Mouse (Mus musculus) limb, embryonic 14.5 days (tissue): ENCODE measurements around the gene Mast4. TPM values are rescaled to one million over a fixed set of nuclear protein-coding genes. Genes with fewer than 3 reads are reported as not detected.

Experiments used
- ATAC-seq: fragments of 200-750 bp; cut with Nextera tagmentation; 2 replicates; pipeline ENCODE4 v1.8.0; 2017; ENCODE audit warnings: low read depth, moderate number of reproducible peaks, moderate TSS enrichment; ENCODE audit not compliant: low FRiP score
- DNase-seq: peaks from one replicate; pipeline ENCODE4 v3.0.0-alpha.2; 2015; ENCODE audit warnings: low spot score
- H3K27ac ChIP-seq: fragments of 300-500 bp; sonication (generic); replicated peaks from 2 replicates; pipeline ENCODE4 v1.5.1; 2014; ENCODE audit warnings: low read depth, mild to moderate bottlenecking, low read length, moderate library complexity, mixed read lengths
- H3K27me3 ChIP-seq: fragments of 300-500 bp; sonication (generic); 2 replicates; pipeline ENCODE4 v1.6.1; 2014; ENCODE audit warnings: low read length, mixed read lengths; ENCODE audit not compliant: control insufficient read depth, insufficient read depth
- H3K36me3 ChIP-seq: fragments of 300-500 bp; sonication (generic); 2 replicates; pipeline ENCODE4 v1.6.1; 2014; ENCODE audit warnings: mild to moderate bottlenecking, low read length, moderate library complexity, mixed read lengths; ENCODE audit not compliant: control insufficient read depth, insufficient read depth
- H3K4me1 ChIP-seq: fragments of 300-500 bp; sonication (generic); 2 replicates; pipeline ENCODE4 v1.6.1; 2014; ENCODE audit warnings: antibody characterized with exemption, low read length, mixed read lengths; ENCODE audit not compliant: control insufficient read depth, insufficient read depth
- H3K4me2 ChIP-seq: fragments of 300-500 bp; sonication (generic); replicated peaks from 2 replicates; pipeline ENCODE4 v1.6.1; 2014; ENCODE audit warnings: low read depth, mild to moderate bottlenecking, low read length, moderate library complexity; ENCODE audit not compliant: severe bottlenecking
- H3K4me3 ChIP-seq: fragments of 300-500 bp; sonication (generic); replicated peaks from 2 replicates; pipeline ENCODE4 v1.5.1; 2014; ENCODE audit warnings: low read length
- H3K9ac ChIP-seq: fragments of 300-500 bp; sonication (generic); 2 replicates; pipeline ENCODE4 v1.6.1; 2014; ENCODE audit warnings: mild to moderate bottlenecking, low read depth, low read length, moderate library complexity; ENCODE audit not compliant: severe bottlenecking
- H3K9me3 ChIP-seq: fragments of 300-500 bp; sonication (generic); 2 replicates; pipeline ENCODE4 v1.6.1; 2016; ENCODE audit warnings: low read length; ENCODE audit not compliant: control insufficient read depth
- POLR2A ChIP-seq: fragments of 200-500 bp; IDR thresholded peaks from 2 replicates; pipeline ENCODE4 v1.8.0; 2012; ENCODE audit warnings: inconsistent platforms, mild to moderate bottlenecking, moderate library complexity, borderline replicate concordance; ENCODE audit not compliant: insufficient read depth, insufficient read length; ENCODE audit errors: extremely low read depth
- WGBS: fragments of 180-500 bp; shearing (Covaris S2); extraction: QIAGEN DNeasy Blood & Tissue Kit; methylation state at CpG from one replicate; pipeline ENCODE4 v1.1.7; 2014; 5-methylcytosine and 5-hydroxymethylcytosine counted together
- polyA plus RNA-seq, 2 experiments: library from polyadenylated mRNA; depleted of rRNA in 1 of 2; stranded (reverse) in 1 of 2; unstranded in 1 of 2; fragments of >200 nt; fragmentation: Nextera tagmentation in 1 of 2; extraction: Ambion mirVana in 1 of 2; gene quantifications; 2 replicates each; pipeline versions ENCODE4 v1.2.1 to v1.2.3; 2012 to 2014

The Mast4 gene
- polyA plus RNA-seq, 2 experiments: 12.5 to 25.2 TPM

GRCm38 (mm10) chr13:102842715-102843114 lies 491.6 kb downstream of the Mast4 start:
- 72% methylated on average over 2 of the region's 2 CpGs for whole genome bisulfite sequencing
- ATAC-seq: no peak
- H3K27ac ChIP-seq: no peak overlapping the region
- H3K9ac ChIP-seq: no peak overlapping the region
- no peaks in the 10 kb centered on the region for H3K27me3 ChIP-seq
- TF ChIP-seq POLR2A: no peak
- H3K4me1 ChIP-seq: 0 out of 2 replicates have a peak, but pooled peaks cover 7% of the 10 kb centered on the region
- no peaks in the 10 kb centered on the region for H3K36me3 ChIP-seq
- no peaks in the 10 kb centered on the region for H3K9me3 ChIP-seq
- DNase-seq: no peak
- no peak overlapping the region for H3K4me2 ChIP-seq
- no peak overlapping the region for H3K4me3 ChIP-seq

- 39% methylated on average over 8 of the region's 8 CpGs for WGBS
Measured at GRCm38 (mm10) chr13:102842237-102842636, 492.1 kb downstream of the Mast4 start.

GRCm38 (mm10) chr13:102839741-102840482 lies 494.4 kb downstream of the Mast4 start:
- Histone ChIP-seq H3K9me3 (no peaks in the 10 kb centered on the region), H3K4me3 (no peak overlapping the region), H3K27ac (no peak overlapping the region), H3K4me1 (peaks cover 9% of the 10 kb centered on the region; the same call in 1 of the 2 replicates), H3K27me3 (no peaks in the 10 kb centered on the region), H3K9ac (no peak overlapping the region), H3K36me3 (no peaks in the 10 kb centered on the region), H3K4me2 (no peak overlapping the region)
- no peak for ATAC-seq
- TF ChIP-seq POLR2A: no peak
- DNase-seq: no peak
- 54% methylated on average over 7 of the region's 7 CpGs for WGBS

More at GRCm38 (mm10) chr13:102842237-102842636, 492.1 kb downstream of the Mast4 start:
- Histone ChIP-seq H3K4me3 (no peak overlapping the region), H3K36me3 (no peaks in the 10 kb centered on the region), H3K9ac (no peak overlapping the region), H3K27me3 (no peaks in the 10 kb centered on the region), H3K4me1 (0 out of 2 replicates have a peak, but pooled peaks cover 7% of the 10 kb centered on the region), H3K27ac (no peak overlapping the region), H3K9me3 (no peaks in the 10 kb centered on the region), H3K4me2 (no peak overlapping the region)
- ATAC-seq (no peak), DNase-seq (no peak)
- no peak for TF ChIP-seq POLR2A

GRCm38 (mm10) chr13:102837427-102837826 lies 496.9 kb downstream of the Mast4 start:
- 74% methylated on average over 4 of the region's 4 CpGs for WGBS
- DNase-seq (no peak), ATAC-seq (no peak)
- no peaks in the 10 kb centered on the region for H3K36me3 ChIP-seq
- H3K9ac ChIP-seq: no peak overlapping the region
- no peak for TF ChIP-seq POLR2A
- no peak overlapping the region for H3K27ac ChIP-seq
- H3K4me1 ChIP-seq: peaks cover 9% of the 10 kb centered on the region; the same call in 1 of the 2 replicates
- no peaks in the 10 kb centered on the region for H3K27me3 ChIP-seq
- H3K9me3 ChIP-seq: no peaks in the 10 kb centered on the region
- H3K4me2 ChIP-seq: no peak overlapping the region
- H3K4me3 ChIP-seq: no peak overlapping the region

GRCm38 (mm10) chr13:102835336-102835735 lies 499.0 kb downstream of the Mast4 start:
- Histone ChIP-seq H3K4me3 (no peak overlapping the region), H3K27me3 (no peaks in the 10 kb centered on the region), H3K4me2 (no peak overlapping the region), H3K27ac (no peak overlapping the region), H3K4me1 (peaks cover 2% of the 10 kb centered on the region; the same call in 1 of the 2 replicates), H3K36me3 (no peaks in the 10 kb centered on the region), H3K9ac (no peak overlapping the region), H3K9me3 (no peaks in the 10 kb centered on the region)
- DNase-seq: no peak
- no peak for TF ChIP-seq POLR2A
- no peak for ATAC-seq
- WGBS: 36% methylated on average over 8 of the region's 8 CpGs
